Mouse (Mus musculus): ENCODE data around the gene Bcas1.

Gene Bcas1

GRCm38 (mm10) chr2:170349096-170349495 is 78.5 kb downstream of the Bcas1 start:
- DNase-seq (ENCODE audit: low read depth, low spot score) = no peak

- DNase-seq (ENCODE audit: low read depth, low spot score) = peak; percentile 70
Measured at GRCm38 (mm10) chr2:170347131-170347765, 80.4 kb downstream of the Bcas1 start.

- DNase-seq (ENCODE audit: low read depth, low spot score) = no peak
Measured at GRCm38 (mm10) chr2:170345410-170345793, 82.2 kb downstream of the Bcas1 start.

GRCm38 (mm10) chr2:170344502-170345409 is 82.9 kb downstream of the Bcas1 start:
- no peak for DNase-seq (ENCODE audit: low read depth, low spot score)

GRCm38 (mm10) chr2:170343819-170344317 is 83.8 kb downstream of the Bcas1 start:
- DNase-seq (ENCODE audit: low read depth, low spot score) = no peak

- DNase-seq (ENCODE audit: low read depth, low spot score) = peak; percentile 84
Measured at GRCm38 (mm10) chr2:170343133-170343818, 84.4 kb downstream of the Bcas1 start.

- no peak for DNase-seq (ENCODE audit: low read depth, low spot score)
Measured at GRCm38 (mm10) chr2:170342312-170342830, 85.3 kb downstream of the Bcas1 start.

- no peak for DNase-seq (ENCODE audit: low read depth, low spot score)
Measured at GRCm38 (mm10) chr2:170341179-170341578, 86.5 kb downstream of the Bcas1 start.

GRCm38 (mm10) chr2:170336266-170336760 is 91.3 kb downstream of the Bcas1 start:
- no peak for DNase-seq (ENCODE audit: low read depth, low spot score)

- no peak for DNase-seq (ENCODE audit: low read depth, low spot score)
Measured at GRCm38 (mm10) chr2:170335168-170335567, 92.5 kb downstream of the Bcas1 start.

GRCm38 (mm10) chr2:170331870-170332269 is 95.8 kb downstream of the Bcas1 start:
- no peak for DNase-seq (ENCODE audit: low read depth, low spot score)

- no peak for DNase-seq (ENCODE audit: low read depth, low spot score)
Measured at GRCm38 (mm10) chr2:170330466-170330865, 97.2 kb downstream of the Bcas1 start.

- DNase-seq (ENCODE audit: low read depth, low spot score) = no peak
Measured at GRCm38 (mm10) chr2:170329921-170330320, 97.7 kb downstream of the Bcas1 start.

- peak; percentile 58 for DNase-seq (ENCODE audit: low read depth, low spot score)
Measured at GRCm38 (mm10) chr2:170323925-170324347, 103.7 kb downstream of the Bcas1 start.

- no peak for DNase-seq (ENCODE audit: low read depth, low spot score)
Measured at GRCm38 (mm10) chr2:170322013-170322414, 105.6 kb downstream of the Bcas1 start.

- no peak for DNase-seq (ENCODE audit: low read depth, low spot score)
Measured at GRCm38 (mm10) chr2:170321579-170321978, 106.1 kb downstream of the Bcas1 start.

- DNase-seq (ENCODE audit: low read depth, low spot score) = peak; percentile 43
Measured at GRCm38 (mm10) chr2:170319533-170320463, 107.8 kb downstream of the Bcas1 start.

- DNase-seq (ENCODE audit: low read depth, low spot score) = peak; percentile 95
Measured at GRCm38 (mm10) chr2:170318713-170319532, 108.7 kb downstream of the Bcas1 start.

GRCm38 (mm10) chr2:170316774-170317173 is 110.9 kb downstream of the Bcas1 start:
- DNase-seq (ENCODE audit: low read depth, low spot score) = no peak

- no peak for DNase-seq (ENCODE audit: low read depth, low spot score)
Measured at GRCm38 (mm10) chr2:170316344-170316743, 111.3 kb downstream of the Bcas1 start.
